Mouse (Mus musculus): ENCODE measurements around the gene Hmcn2.
A peak's percentile ranks its signal among the peaks of the same experiment; 100 is the strongest.

DNA sequence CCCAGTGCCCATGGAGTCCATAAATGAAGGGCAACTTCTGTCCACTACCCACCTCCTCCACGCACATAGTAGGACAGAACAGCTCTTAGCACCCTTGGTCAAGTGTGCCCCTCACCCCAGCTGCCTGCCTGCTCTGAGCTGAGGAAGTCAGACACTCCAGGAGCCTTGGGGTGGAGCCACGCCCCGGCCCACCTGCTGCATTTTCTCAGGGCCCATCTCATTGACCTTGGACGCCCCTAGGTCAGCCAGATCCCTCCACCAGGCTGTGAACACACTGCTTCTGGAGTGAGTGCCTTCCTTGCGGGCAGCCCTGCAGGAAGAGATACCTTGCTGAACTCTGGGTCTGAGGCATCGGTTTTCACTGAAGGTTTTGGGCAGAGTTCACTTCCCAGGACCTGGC is 157.4 kb downstream of the Hmcn2 start:
- TF ChIP-seq POLR2A (IDR thresholded peaks at IDR 0.05; ENCODE audit: low read depth, low read length) (peak; percentile 15; the same call in 1 of the 2 replicates), CTCF (IDR thresholded peaks at IDR 0.05; ENCODE audit: extremely low read depth, insufficient read length, insufficient replicate concordance, low read depth, low read length) (no peak)
